Mouse (Mus musculus) intestine, postnatal 0 days (tissue): Measurements from ENCODE around the gene Lats1. TPM values are rescaled to one million over a fixed set of nuclear protein-coding genes. Genes with fewer than 3 reads are reported as not detected.
A peak's percentile ranks its signal among the peaks of the same experiment; 100 is the strongest.

Experiments used
- ATAC-seq: fragments of 200-750 bp; cut with Nextera tagmentation; 2 replicates; pipeline ENCODE4 v1.8.0; 2017; ENCODE audit warnings: mild to moderate bottlenecking, moderate TSS enrichment, moderate library complexity
- H3K27ac ChIP-seq: fragments of 300-500 bp; sonication (generic); 2 replicates; pipeline ENCODE4 v1.5.1; 2014; ENCODE audit warnings: mild to moderate bottlenecking, low read depth, low read length, moderate library complexity
- H3K27me3 ChIP-seq: fragments of 300-500 bp; sonication (generic); replicated peaks from 2 replicates; pipeline ENCODE4 v1.6.1; 2014; ENCODE audit warnings: low read length, mixed read lengths; ENCODE audit not compliant: control insufficient read depth, insufficient read depth
- H3K36me3 ChIP-seq: fragments of 300-500 bp; sonication (generic); 2 replicates; pipeline ENCODE4 v1.6.1; 2014; ENCODE audit warnings: mild to moderate bottlenecking, moderate library complexity; ENCODE audit not compliant: control insufficient read depth, insufficient read depth
- H3K4me1 ChIP-seq: fragments of 300-500 bp; sonication (generic); replicated peaks from 2 replicates; pipeline ENCODE4 v1.6.1; 2014; ENCODE audit warnings: antibody characterized with exemption, low read length, mixed read lengths; ENCODE audit not compliant: control insufficient read depth, insufficient read depth
- H3K4me2 ChIP-seq: fragments of 300-500 bp; sonication (generic); replicated peaks from 2 replicates; pipeline ENCODE4 v1.6.1; 2014; ENCODE audit warnings: low read depth, mild to moderate bottlenecking, moderate library complexity
- H3K4me3 ChIP-seq: fragments of 300-500 bp; sonication (generic); 2 replicates; pipeline ENCODE4 v1.5.1; 2014; ENCODE audit warnings: low read depth, low read length
- H3K9ac ChIP-seq: fragments of 300-500 bp; sonication (generic); 2 replicates; pipeline ENCODE4 v1.6.1; 2014; ENCODE audit warnings: mild to moderate bottlenecking, low read depth, low read length
- H3K9me3 ChIP-seq: fragments of 300-500 bp; sonication (generic); 2 replicates; pipeline ENCODE4 v1.6.1; 2016; ENCODE audit warnings: mixed run types; ENCODE audit not compliant: control insufficient read depth
- CTCF ChIP-seq: sonication (generic); IDR thresholded peaks from 2 replicates; pipeline ENCODE4 v1.5.1; 2016; ENCODE audit warnings: low read depth, mild to moderate bottlenecking, control low read depth, antibody characterized with exemption, moderate library complexity
- WGBS: fragments of 180-500 bp; shearing (Covaris S2); extraction: QIAGEN DNeasy Blood & Tissue Kit; methylation state at CpG from one replicate; pipeline ENCODE4 v1.1.7; 2014; 5-methylcytosine and 5-hydroxymethylcytosine counted together
- polyA plus RNA-seq: library from polyadenylated mRNA; unstranded; fragments of >200 nt; fragmentation: Nextera tagmentation; extraction: Ambion mirVana; gene quantifications from 2 replicates; pipeline ENCODE4 v1.2.1, GENCODE M21; 2015

The Lats1 gene
- polyA plus RNA-seq, 1 experiment from 2014 or later: 5.5 TPM

- Histone ChIP-seq H3K4me3 (no peak overlapping the region), H3K36me3 (peaks cover 61% of the 10 kb centered on the region), H3K4me1 (no peaks in the 10 kb centered on the region), H3K9ac (no peak overlapping the region), H3K27me3 (no peaks in the 10 kb centered on the region), H3K9me3 (no peaks in the 10 kb centered on the region), H3K4me2 (no peak overlapping the region), H3K27ac (no peak overlapping the region)
- no peak for TF ChIP-seq CTCF
- WGBS: 92% methylated on average over 13 of the region's 13 CpGs
- ATAC-seq: no peak
These were observed 31.5 kb downstream of the Lats1 start for GRCm38 (mm10) chr10:7712506-7712905.

DNA sequence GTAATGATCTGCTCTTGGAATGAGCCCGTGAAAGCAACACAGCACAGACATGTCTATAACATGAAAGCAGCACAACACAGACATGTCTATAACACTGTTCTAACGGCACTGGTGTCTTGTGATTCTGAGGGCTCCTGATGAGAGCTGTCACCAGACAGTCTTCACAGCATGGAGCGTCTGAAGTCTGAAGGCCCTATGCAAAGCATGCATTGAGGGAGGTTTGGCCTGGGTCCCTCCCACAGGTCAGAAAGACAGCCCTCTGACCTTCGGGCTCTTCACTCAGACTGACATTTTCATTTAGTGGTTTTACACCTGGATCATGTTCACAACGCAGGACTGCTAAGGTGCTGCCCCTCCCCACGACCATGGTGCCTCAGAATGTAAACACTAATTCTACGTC, 34.0 kb downstream of the Lats1 start:
- Histone ChIP-seq H3K36me3 (peaks cover 39% of the 10 kb centered on the region), H3K9me3 (no peaks in the 10 kb centered on the region), H3K9ac (no peak overlapping the region), H3K27me3 (no peaks in the 10 kb centered on the region), H3K4me2 (no peak overlapping the region), H3K4me1 (no peaks in the 10 kb centered on the region), H3K27ac (no peak overlapping the region), H3K4me3 (no peak overlapping the region)
- no peak for ATAC-seq
- TF ChIP-seq CTCF: no peak
- 64% methylated on average over 7 of the region's 7 CpGs for WGBS

GRCm38 (mm10) chr10:7725751-7726500, 44.9 kb downstream of the Lats1 start, which contains the start of gene Katna1:
Katna1 (plus strand) TSS chr10:7726000.
- Histone ChIP-seq H3K9ac (peak within 1 kb of the TSS; percentile 77), H3K4me1 (no peaks in the 10 kb centered on the region), H3K4me3 (peak within 1 kb of the TSS; percentile 79), H3K27ac (peak within 1 kb of the TSS; percentile 61), H3K9me3 (no peaks in the 10 kb centered on the region), H3K4me2 (peak within 1 kb of the TSS; percentile 89), H3K36me3 (no peaks in the 10 kb centered on the region), H3K27me3 (no peaks in the 10 kb centered on the region)
- WGBS: under 1% methylated on average over 48 of the region's 49 CpGs
- no peak for TF ChIP-seq CTCF
- ATAC-seq: peak; percentile 99

DNA sequence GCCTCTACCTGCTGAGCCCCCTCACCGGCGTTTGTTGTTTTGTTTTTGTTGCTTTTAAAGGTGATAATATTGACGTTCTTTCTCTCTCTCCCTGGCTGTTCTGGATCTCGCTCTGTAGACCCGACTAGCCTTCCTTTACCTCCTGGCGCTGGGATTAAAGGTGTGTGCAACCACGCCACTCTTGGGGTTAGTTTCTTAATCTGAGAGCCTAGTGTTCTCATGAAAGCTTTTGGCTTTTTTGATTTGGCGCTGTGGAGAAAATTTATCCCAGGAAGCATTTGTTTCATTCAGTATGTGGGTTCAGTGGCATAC, 45.4 kb downstream of the Lats1 start:
- H3K9ac ChIP-seq: peak overlapping the region; percentile 77
- TF ChIP-seq CTCF: no peak
- no peaks in the 10 kb centered on the region for H3K9me3 ChIP-seq
- H3K4me1 ChIP-seq: no peaks in the 10 kb centered on the region
- no peaks in the 10 kb centered on the region for H3K36me3 ChIP-seq
- 0% methylated on average over 8 of the region's 8 CpGs for WGBS
- no peaks in the 10 kb centered on the region for H3K27me3 ChIP-seq
- H3K4me2 ChIP-seq: peak overlapping the region; percentile 89
- no peak for ATAC-seq
- H3K27ac ChIP-seq: 0 out of 2 replicates have a peak overlapping the region, but pooled peaks have one; percentile 61
- peak overlapping the region; percentile 79 for H3K4me3 ChIP-seq

DNA sequence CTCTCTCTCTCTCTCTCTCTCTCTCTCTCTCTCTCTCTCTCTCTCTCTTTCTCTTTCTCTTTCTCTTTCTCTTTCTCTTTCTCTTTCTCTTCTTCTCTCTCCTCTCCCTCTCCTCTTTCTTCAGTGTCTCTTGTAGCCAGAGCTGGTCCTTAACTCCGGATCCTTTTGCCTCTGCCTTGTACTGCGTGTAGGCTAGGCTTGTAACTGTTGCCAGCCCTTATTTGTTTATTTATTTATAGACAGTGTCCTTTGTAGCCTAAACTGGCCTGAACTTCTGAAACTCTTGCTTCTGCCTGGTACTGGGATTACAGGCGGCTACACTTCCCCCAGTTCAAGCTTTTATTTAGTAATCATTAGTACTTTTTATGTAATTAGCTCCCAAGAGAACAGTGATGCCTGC, 46.0 kb downstream of the Lats1 start:
- no peak overlapping the region for H3K27ac ChIP-seq
- no peaks in the 10 kb centered on the region for H3K36me3 ChIP-seq
- WGBS: 13% methylated on average over 3 of the region's 3 CpGs
- peak overlapping the region; percentile 89 for H3K4me2 ChIP-seq
- peak overlapping the region; percentile 79 for H3K4me3 ChIP-seq
- no peaks in the 10 kb centered on the region for H3K4me1 ChIP-seq
- TF ChIP-seq CTCF: no peak
- no peak overlapping the region for H3K9ac ChIP-seq
- H3K27me3 ChIP-seq: no peaks in the 10 kb centered on the region
- no peaks in the 10 kb centered on the region for H3K9me3 ChIP-seq
- ATAC-seq: no peak

DNA sequence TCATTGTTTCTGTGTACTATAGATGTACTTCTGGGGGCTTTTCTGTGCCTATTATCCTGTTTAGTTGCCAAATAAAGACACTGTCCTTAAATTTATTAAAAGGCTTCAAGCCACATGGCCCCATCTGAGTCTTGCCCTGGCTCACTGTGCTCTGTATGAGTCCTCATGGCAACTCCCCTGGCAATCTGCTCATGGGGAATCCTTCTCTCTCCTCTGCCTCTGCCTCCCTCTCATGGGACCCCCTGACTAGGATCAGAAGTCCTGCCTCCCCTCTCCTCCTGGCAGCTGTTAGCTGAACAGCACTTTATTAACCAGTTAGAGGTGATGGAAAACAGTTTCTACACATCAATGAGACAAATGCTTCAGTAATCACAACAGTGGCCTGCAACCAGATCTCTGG, 50.6 kb downstream of the Lats1 start:
- Histone ChIP-seq H3K4me1 (no peaks in the 10 kb centered on the region), H3K4me3 (no peak overlapping the region), H3K9me3 (no peaks in the 10 kb centered on the region), H3K9ac (no peak overlapping the region), H3K27ac (no peak overlapping the region), H3K27me3 (no peaks in the 10 kb centered on the region), H3K36me3 (no peaks in the 10 kb centered on the region), H3K4me2 (no peak overlapping the region)
- TF ChIP-seq CTCF: no peak
- ATAC-seq: no peak
